In genomic region chr4:86856304-86857112, GRCm38 (mm10) we compare ENCODE assay signal across 8 mouse cellular contexts. TPM values are rescaled to one million over a fixed set of nuclear protein-coding genes. Genes with fewer than 3 reads are reported as not detected.
DNase-seq lines count a peak whose midpoint lies in the region; ATAC-seq and TF ChIP-seq lines count a peak whose summit lies in the region.

No protein-coding gene starts in this region.

- no peak for TF ChIP-seq POLR2A in CH12.LX (IDR thresholded peaks at IDR 0.05; ENCODE audit: low read depth, low read length)

- no peak for TF ChIP-seq RAD21 in CH12.LX (IDR thresholded peaks at IDR 0.05; ENCODE audit: low read depth, low read length)

- in situ Hi-C loops in CH12.LX (cut with MboI; ENCODE audit: low pct_ligation_motif_present, low pct_unique_long_range_greater_than_20kb, low sequenced_read_pairs) = no loop called here

- no peak for DNase-seq in kidney, adult 18-20 months
- DNase-seq in CH12.LX (ENCODE audit: extremely low read depth) = no peak
- no peak for DNase-seq in embryonic facial prominence, embryonic 11.5 days (ENCODE audit: low spot score)
- DNase-seq in frontal cortex, postnatal 25 days (ENCODE audit: low spot score in 2 of 2) = no peak
- DNase-seq in right cerebral cortex, adult 18-20 months = no peak

- H3K9me3 ChIP-seq in kidney, embryonic 16.5 days (ENCODE audit: low read length) = no peaks in the 10 kb centered on the region
- no peaks in the 10 kb centered on the region for H3K9me3 ChIP-seq in CH12.LX (replicated peaks; ENCODE audit: low read length)
- H3K9me3 ChIP-seq in embryonic facial prominence, embryonic 11.5 days (replicated peaks; ENCODE audit: control insufficient read depth, low read length) = no peaks in the 10 kb centered on the region
- H3K9me3 ChIP-seq in intestine, embryonic 15.5 days = no peaks in the 10 kb centered on the region
- no peaks in the 10 kb centered on the region for H3K9me3 ChIP-seq in neural tube, embryonic 12.5 days

- H3K27ac ChIP-seq in kidney, embryonic 16.5 days (ENCODE audit: low read length) = peak overlapping the region; percentile 96
- H3K27ac ChIP-seq in CH12.LX (ENCODE audit: insufficient read depth, low read depth) = peak overlapping the region; percentile 82
- H3K27ac ChIP-seq in embryonic facial prominence, embryonic 11.5 days (replicated peaks; ENCODE audit: low read depth, low read length) = peak overlapping the region; percentile 94
- peak overlapping the region; percentile 94 for H3K27ac ChIP-seq in intestine, embryonic 15.5 days
- peak overlapping the region; percentile 93 for H3K27ac ChIP-seq in neural tube, embryonic 12.5 days

- peaks cover 21% of the 10 kb centered on the region for H3K79me2 ChIP-seq in CH12.LX (replicated peaks; ENCODE audit: control insufficient read depth, extremely low read depth, insufficient read depth, poor library complexity, severe bottlenecking)

- ATAC-seq in kidney, embryonic 16.5 days (ENCODE audit: low FRiP score, low TSS enrichment) = no peak; the same call in 1 of the 2 replicates
- no peak for ATAC-seq in embryonic facial prominence, embryonic 11.5 days (replicated peaks; ENCODE audit: insufficient number of reproducible peaks, low FRiP score, low TSS enrichment, low read depth)
- ATAC-seq in intestine, embryonic 15.5 days = no peak; the same call in 1 of the 2 replicates
- ATAC-seq in neural tube, embryonic 12.5 days (ENCODE audit: low FRiP score, low read depth) = peak; percentile 21

- dilution Hi-C loops in CH12.LX (cut with MboI; ENCODE audit: extremely low pct_ligation_motif_present, extremely low pct_unique_long_range_greater_than_20kb, low sequenced_read_pairs) = no loop called here

- peaks cover 34% of the 10 kb centered on the region for H3K36me3 ChIP-seq in kidney, embryonic 16.5 days (ENCODE audit: insufficient read depth, low read length)
- peaks cover 30 to 39% of the 10 kb centered on the region in 2 experiments for H3K36me3 ChIP-seq in CH12.LX (replicated peaks in 1 of 2; ENCODE audit: control insufficient read depth in 1 of 2, insufficient read depth in 1 of 2, low read length in 1 of 2)
- H3K36me3 ChIP-seq in embryonic facial prominence, embryonic 11.5 days (replicated peaks; ENCODE audit: control insufficient read depth, insufficient read depth, low read depth, low read length) = peaks cover 17% of the 10 kb centered on the region
- peaks cover 5% of the 10 kb centered on the region; the same call in 1 of the 2 replicates for H3K36me3 ChIP-seq in intestine, embryonic 15.5 days
- H3K36me3 ChIP-seq in neural tube, embryonic 12.5 days = peaks cover 30% of the 10 kb centered on the region

- peak overlapping the region; percentile 67 for H3K4me2 ChIP-seq in kidney, embryonic 16.5 days (replicated peaks; ENCODE audit: low read depth, low read length)
- peak overlapping the region; percentile 78; the same call in 1 of the 2 replicates for H3K4me2 ChIP-seq in CH12.LX (ENCODE audit: insufficient read depth, low read depth, poor library complexity, severe bottlenecking)
- H3K4me2 ChIP-seq in embryonic facial prominence, embryonic 11.5 days (ENCODE audit: low read depth, low read length) = peak overlapping the region; percentile 57
- H3K4me2 ChIP-seq in intestine, embryonic 15.5 days (replicated peaks) = peak overlapping the region; percentile 86
- peak overlapping the region; percentile 82 for H3K4me2 ChIP-seq in neural tube, embryonic 12.5 days (replicated peaks)

- WGBS in kidney, embryonic 16.5 days = under 1% methylated on average over 50 of the region's 50 CpGs
- 1% methylated on average over 43 of the region's 50 CpGs for WGBS in embryonic facial prominence, embryonic 11.5 days
- WGBS in intestine, embryonic 15.5 days = under 1% methylated on average over 50 of the region's 50 CpGs
- 2% methylated on average over 50 of the region's 50 CpGs for WGBS in neural tube, embryonic 12.5 days

- H3K4me1 ChIP-seq in kidney, embryonic 16.5 days (ENCODE audit: insufficient read depth, low read length) = peaks cover 16% of the 10 kb centered on the region
- H3K4me1 ChIP-seq in CH12.LX (ENCODE audit: control insufficient read depth in 1 of 2, insufficient read depth in 2 of 2) = peaks cover 3 to 14% of the 10 kb centered on the region in 2 experiments; a peak in 3 of 4 replicates
- no peaks in the 10 kb centered on the region for H3K4me1 ChIP-seq in embryonic facial prominence, embryonic 11.5 days (ENCODE audit: control insufficient read depth, insufficient read depth, low read length)
- H3K4me1 ChIP-seq in intestine, embryonic 15.5 days (replicated peaks) = no peaks in the 10 kb centered on the region
- peaks cover 11% of the 10 kb centered on the region; the same call in 1 of the 2 replicates for H3K4me1 ChIP-seq in neural tube, embryonic 12.5 days

- H3K4me3 ChIP-seq in kidney, embryonic 16.5 days (ENCODE audit: low read length) = peak overlapping the region; percentile 89
- peak overlapping the region; percentile 97 to 100 (median 99) for H3K4me3 ChIP-seq in CH12.LX (replicated peaks in 1 of 3; ENCODE audit: low read depth in 2 of 3, low read length in 2 of 3, poor library complexity in 1 of 3)
- peak overlapping the region; percentile 96 for H3K4me3 ChIP-seq in embryonic facial prominence, embryonic 11.5 days (ENCODE audit: low read depth, low read length)
- peak overlapping the region; percentile 76 for H3K4me3 ChIP-seq in intestine, embryonic 15.5 days (replicated peaks)
- H3K4me3 ChIP-seq in neural tube, embryonic 12.5 days = peak overlapping the region; percentile 99

- no peak for TF ChIP-seq CTCF in CH12.LX (conservative IDR thresholded peaks at IDR 0.05 in 1 of 2, IDR thresholded peaks at IDR 0.05 in 1 of 2; ENCODE audit: low read depth in 2 of 2, low read length in 2 of 2)

- peak overlapping the region; percentile 98 for H3K9ac ChIP-seq in kidney, embryonic 16.5 days (replicated peaks; ENCODE audit: low read length)
- H3K9ac ChIP-seq in CH12.LX (ENCODE audit: insufficient read depth, low read depth) = peak overlapping the region; percentile 100
- peak overlapping the region; percentile 100 for H3K9ac ChIP-seq in embryonic facial prominence, embryonic 11.5 days (replicated peaks; ENCODE audit: low read length)
- H3K9ac ChIP-seq in intestine, embryonic 15.5 days = peak overlapping the region; percentile 97
- H3K9ac ChIP-seq in neural tube, embryonic 12.5 days = peak overlapping the region; percentile 99

- H3K27me3 ChIP-seq in kidney, embryonic 16.5 days (ENCODE audit: insufficient read depth, low read length) = no peaks in the 10 kb centered on the region
- H3K27me3 ChIP-seq in CH12.LX (replicated peaks) = no peaks in the 10 kb centered on the region
- H3K27me3 ChIP-seq in embryonic facial prominence, embryonic 11.5 days (ENCODE audit: control insufficient read depth, insufficient read depth, low read length) = no peaks in the 10 kb centered on the region
- H3K27me3 ChIP-seq in intestine, embryonic 15.5 days (replicated peaks) = no peaks in the 10 kb centered on the region
- H3K27me3 ChIP-seq in neural tube, embryonic 12.5 days (replicated peaks) = no peaks in the 10 kb centered on the region

- TF ChIP-seq EP300 in CH12.LX (IDR thresholded peaks at IDR 0.05; ENCODE audit: low read length) = no peak

TF ChIP-seq in CH12.LX, 34 proteins besides CTCF, POLR2A, EP300 and RAD21:
- no peak for TF ChIP-seq RCOR1 (conservative IDR thresholded peaks at IDR 0.05; ENCODE audit: low read depth, low read length)
- TF ChIP-seq MYC (IDR thresholded peaks at IDR 0.05; ENCODE audit: low read depth, low read length) = 0 out of 2 replicates have a peak, but pooled peaks have one; percentile 0

RNA-seq across cellular contexts. Expression of gene Rps6, which starts 0.7 kb away (rescaled TPM):
- 606 and 725 TPM in 2 replicates for polyA plus RNA-seq in kidney, embryonic 16.5 days (2015; fragmentation: Nextera tagmentation; extraction: Ambion mirVana)
- total RNA-seq in CH12.LX (2012; rRNA removed) (3,137 and 3,171 TPM in 2 replicates), CH12.LX (2014; rRNA removed) (3,620 and 3,826 TPM in 2 replicates)
- polyA plus RNA-seq in CH12.LX (2012; ENCODE audit: insufficient read length, low read depth) = 1,709 and 2,128 TPM in 2 replicates
- 796 and 840 TPM in 2 replicates for polyA plus RNA-seq in embryonic facial prominence, embryonic 11.5 days (2014; fragmentation: Nextera tagmentation; extraction: Ambion mirVana)
- polyA plus RNA-seq in intestine, embryonic 15.5 days (2015; fragmentation: Nextera tagmentation; extraction: Ambion mirVana) = 690 and 791 TPM in 2 replicates
- 495 and 518 TPM in 2 replicates for polyA plus RNA-seq in neural tube, embryonic 12.5 days (2016; fragmentation: Nextera tagmentation; extraction: Ambion mirVana)

RNA-seq across cellular contexts. Expression of gene Acer2, which starts 17.7 kb away (rescaled TPM):
- polyA plus RNA-seq in kidney, embryonic 16.5 days (2015; fragmentation: Nextera tagmentation; extraction: Ambion mirVana) = 40.6 and 42.3 TPM in 2 replicates
- total RNA-seq in CH12.LX (2012; rRNA removed) = 0.13 and 0.17 TPM in 2 replicates
- total RNA-seq in CH12.LX (2014; rRNA removed) = 0.09 and 0.22 TPM in 2 replicates
- polyA plus RNA-seq in CH12.LX (2012; ENCODE audit: insufficient read length, low read depth) = 0.16 and 0.29 TPM in 2 replicates
- polyA plus RNA-seq in embryonic facial prominence, embryonic 11.5 days (2014; fragmentation: Nextera tagmentation; extraction: Ambion mirVana) = 16.7 and 20.2 TPM in 2 replicates
- 23.1 and 26.5 TPM in 2 replicates for polyA plus RNA-seq in intestine, embryonic 15.5 days (2015; fragmentation: Nextera tagmentation; extraction: Ambion mirVana)
- polyA plus RNA-seq in neural tube, embryonic 12.5 days (2016; fragmentation: Nextera tagmentation; extraction: Ambion mirVana) = 13.0 and 14.0 TPM in 2 replicates

Comparison
In these comparisons a context has a peak if more than half of its experiments do, and no peak if none do; other contexts are left out.
1. RNA of gene Acer2, which starts 17.7 kb away (polyA plus RNA-seq): 40.6 to 42.3 TPM in kidney, embryonic 16.5 days, 23.1 to 26.5 TPM in intestine, embryonic 15.5 days, 16.7 to 20.2 TPM in embryonic facial prominence, embryonic 11.5 days and 13.0 to 14.0 TPM in neural tube, embryonic 12.5 days; 0.16 to 0.29 TPM in CH12.LX; every median in the first group is over 10 times any median in the second.
2. Peak in every context shown above with its lines, with median percentiles within 50 percentile points of each other: H3K27ac ChIP-seq, H3K4me2 ChIP-seq, H3K4me3 ChIP-seq and H3K9ac ChIP-seq.